Mouse (Mus musculus): ENCODE data around the gene Inpp5d.

GRCm38 (mm10) chr1:87580824-87581223, 39.3 kb upstream of the Inpp5d start:
- TF ChIP-seq CTCF (IDR thresholded peaks at IDR 0.05; ENCODE audit: borderline replicate concordance, control insufficient read depth, extremely low read depth, insufficient read depth, low read length, poor library complexity) (no peak), POLR2A (IDR thresholded peaks at IDR 0.05; ENCODE audit: control insufficient read depth, extremely low read depth, insufficient read depth, low read length, poor library complexity) (no peak)
